Mouse (Mus musculus) liver, embryonic 14.5 days (tissue): ENCODE measurements around the gene Hcar2. TPM values are rescaled to one million over a fixed set of nuclear protein-coding genes. Genes with fewer than 3 reads are reported as not detected.
A peak's percentile ranks its signal among the peaks of the same experiment; 100 is the strongest.

Experiments used
- ATAC-seq: fragments of 200-750 bp; cut with Nextera tagmentation; 2 replicates; pipeline ENCODE4 v1.8.0; 2017; ENCODE audit warnings: moderate number of reproducible peaks, mild to moderate bottlenecking, moderate library complexity; ENCODE audit not compliant: insufficient read depth
- DNase-seq, 3 experiments: peaks; one replicate each; pipeline ENCODE4 v3.0.0-alpha.2; 2012 to 2013; ENCODE audit warnings: low read depth in 3 of 3, low spot score in 3 of 3
- H3K27ac ChIP-seq: fragments of 300-500 bp; sonication (generic); 2 replicates; pipeline ENCODE4 v1.5.1; 2014; ENCODE audit warnings: moderate library complexity, mild to moderate bottlenecking, control low read depth, inconsistent platforms
- H3K27me3 ChIP-seq: fragments of 300-500 bp; sonication (generic); 2 replicates; pipeline ENCODE4 v1.6.1; 2014; ENCODE audit warnings: mild to moderate bottlenecking, low read length, moderate library complexity; ENCODE audit not compliant: control insufficient read depth, insufficient read depth
- H3K36me3 ChIP-seq: fragments of 300-500 bp; sonication (generic); replicated peaks from 2 replicates; pipeline ENCODE4 v1.6.1; 2014; ENCODE audit warnings: low read depth; ENCODE audit not compliant: control insufficient read depth, insufficient read depth
- H3K4me1 ChIP-seq, 2 experiments: fragments of 200-500 bp in 1 of 2; fragments of 300-500 bp in 1 of 2; sonication (generic) in 1 of 2; replicated peaks; 2 replicates each; pipeline ENCODE4 v1.6.1; 2012 to 2014; ENCODE audit warnings: antibody characterized with exemption in 1 of 2, inconsistent platforms in 1 of 2, low read length in 1 of 2; ENCODE audit not compliant: control insufficient read depth in 2 of 2, insufficient read depth in 2 of 2
- H3K4me2 ChIP-seq: fragments of 300-500 bp; sonication (generic); 2 replicates; pipeline ENCODE4 v1.6.1; 2014; ENCODE audit warnings: low read depth, mild to moderate bottlenecking, control low read depth, moderate library complexity
- H3K4me3 ChIP-seq, 2 experiments: fragments of 200-500 bp in 1 of 2; fragments of 300-500 bp in 1 of 2; sonication (generic) in 1 of 2; 2 replicates each; pipeline ENCODE4 v1.5.1; 2012 to 2014; ENCODE audit warnings: low read depth in 2 of 2, low read length in 2 of 2, mild to moderate bottlenecking in 2 of 2, control low read depth in 1 of 2, inconsistent platforms in 1 of 2, moderate library complexity in 1 of 2; ENCODE audit not compliant: insufficient read depth in 1 of 2
- H3K9ac ChIP-seq: fragments of 300-500 bp; sonication (generic); replicated peaks from 2 replicates; pipeline ENCODE4 v1.6.1; 2014; ENCODE audit warnings: mild to moderate bottlenecking, control low read depth, moderate library complexity
- H3K9me3 ChIP-seq: fragments of 300-500 bp; sonication (generic); 2 replicates; pipeline ENCODE4 v1.6.1; 2016; ENCODE audit warnings: low read length, mixed read lengths; ENCODE audit not compliant: control insufficient read depth
- CTCF ChIP-seq: IDR thresholded peaks from 2 replicates; pipeline ENCODE4 v1.5.1; 2016; ENCODE audit warnings: antibody characterized with exemption, low read depth, control low read depth
- EP300 ChIP-seq: IDR thresholded peaks from 2 replicates; pipeline ENCODE4 v1.6.1; 2016; ENCODE audit warnings: antibody characterized with exemption, low read depth
- WGBS: fragments of 180-500 bp; shearing (Covaris S2); extraction: QIAGEN DNeasy Blood & Tissue Kit; methylation state at CpG from one replicate; pipeline ENCODE4 v1.1.7; 2014; ENCODE audit not compliant: insufficient replicate concordance; 5-methylcytosine and 5-hydroxymethylcytosine counted together
- polyA plus RNA-seq, 2 experiments: library from polyadenylated mRNA; depleted of rRNA in 1 of 2; stranded (reverse) in 1 of 2; unstranded in 1 of 2; fragments of >200 nt; fragmentation: Nextera tagmentation in 1 of 2; extraction: Ambion mirVana in 1 of 2; gene quantifications; 2 replicates each; pipeline versions ENCODE4 v1.2.1 to v1.2.3; 2012 to 2014

Hcar2 gene
- polyA plus RNA-seq, 2 experiments, result 0.20 to 0.42 TPM

GRCm38 (mm10) chr5:123821264-123821571, 44.1 kb downstream of the Hcar2 start:
- no peaks in the 10 kb centered on the region for H3K27me3 ChIP-seq
- H3K9me3 ChIP-seq, result no peaks in the 10 kb centered on the region
- no peak overlapping the region for H3K27ac ChIP-seq
- H3K4me2 ChIP-seq, result no peak overlapping the region
- H3K4me1 ChIP-seq, result no peaks in the 10 kb centered on the region
- no peak for TF ChIP-seq EP300
- no peak for TF ChIP-seq CTCF
- ATAC-seq (no peak), DNase-seq (no peak)
- H3K36me3 ChIP-seq, result peaks cover 19% of the 10 kb centered on the region
- WGBS, result 84% methylated on average over 3 of the region's 3 CpGs
- no peak overlapping the region for H3K4me3 ChIP-seq
- H3K9ac ChIP-seq, result no peak overlapping the region

GRCm38 (mm10) chr5:123820501-123821263, 44.6 kb downstream of the Hcar2 start:
- TF ChIP-seq EP300 (no peak), CTCF (0 out of 2 replicates have a peak, but pooled peaks have one; percentile 42)
- WGBS, result 83% methylated on average over 9 of the region's 9 CpGs
- DNase-seq (peak in 1 of 3 experiments; percentile 10), ATAC-seq (no peak)
- peaks cover 22% of the 10 kb centered on the region for H3K36me3 ChIP-seq
- no peak overlapping the region for H3K4me2 ChIP-seq
- no peaks in the 10 kb centered on the region for H3K9me3 ChIP-seq
- no peaks in the 10 kb centered on the region for H3K4me1 ChIP-seq
- no peak overlapping the region for H3K27ac ChIP-seq
- H3K9ac ChIP-seq, result no peak overlapping the region
- H3K27me3 ChIP-seq, result no peaks in the 10 kb centered on the region
- H3K4me3 ChIP-seq, result no peak overlapping the region

GRCm38 (mm10) chr5:123818941-123819577, 46.2 kb downstream of the Hcar2 start:
- WGBS, result 88% methylated on average over 19 of the region's 19 CpGs

GRCm38 (mm10) chr5:123816891-123817290, 48.4 kb downstream of the Hcar2 start:
- Histone ChIP-seq H3K4me2 (no peak overlapping the region), H3K9me3 (no peaks in the 10 kb centered on the region), H3K36me3 (peaks cover 44% of the 10 kb centered on the region), H3K4me1 (no peaks in the 10 kb centered on the region), H3K4me3 (no peak overlapping the region), H3K27ac (no peak overlapping the region), H3K27me3 (no peaks in the 10 kb centered on the region), H3K9ac (no peak overlapping the region)
- DNase-seq, result no peak
- ATAC-seq, result no peak
- TF ChIP-seq EP300, result no peak
- no peak for TF ChIP-seq CTCF
- WGBS, result 81% methylated on average over 7 of the region's 7 CpGs

More at GRCm38 (mm10) chr5:123818941-123819577, 46.2 kb downstream of the Hcar2 start:
- Histone ChIP-seq H3K27ac (no peak overlapping the region), H3K9ac (no peak overlapping the region), H3K36me3 (peaks cover 34% of the 10 kb centered on the region), H3K4me1 (no peaks in the 10 kb centered on the region), H3K27me3 (no peaks in the 10 kb centered on the region), H3K9me3 (no peaks in the 10 kb centered on the region), H3K4me2 (no peak overlapping the region), H3K4me3 (no peak overlapping the region)
- TF ChIP-seq CTCF, result no peak
- TF ChIP-seq EP300, result no peak
- no peak for ATAC-seq
- no peak for DNase-seq

Other genes starting within 250 kb of the Hcar2 start
- gene Clip1, start 180.9 kb downstream of the Hcar2 start, polyA plus RNA-seq (2012; rRNA removed), result 3.9 and 6.1 TPM in 2 replicates
- gene Clip1, start 180.9 kb downstream of the Hcar2 start, polyA plus RNA-seq (2014; fragmentation: Nextera tagmentation; extraction: Ambion mirVana), result 6.6 and 9.1 TPM in 2 replicates
- gene Zcchc8, start 144.4 kb downstream of the Hcar2 start, polyA plus RNA-seq (2012; rRNA removed), result 22.7 and 24.2 TPM in 2 replicates
- gene Zcchc8, start 144.4 kb downstream of the Hcar2 start, polyA plus RNA-seq (2014; fragmentation: Nextera tagmentation; extraction: Ambion mirVana), result 30.0 and 33.5 TPM in 2 replicates
- 14.9 and 34.7 TPM in 2 replicates for gene Rsrc2, start 116.1 kb downstream of the Hcar2 start, polyA plus RNA-seq (2012; rRNA removed)
- gene Rsrc2, start 116.1 kb downstream of the Hcar2 start, polyA plus RNA-seq (2014; fragmentation: Nextera tagmentation; extraction: Ambion mirVana), result 36.7 and 38.9 TPM in 2 replicates
- gene Kntc1, start 115.8 kb downstream of the Hcar2 start, polyA plus RNA-seq (2012; rRNA removed), result 14.5 and 21.0 TPM in 2 replicates
- gene Kntc1, start 115.8 kb downstream of the Hcar2 start, polyA plus RNA-seq (2014; fragmentation: Nextera tagmentation; extraction: Ambion mirVana), result 22.2 and 27.9 TPM in 2 replicates
- gene Hcar1, start 14.5 kb upstream of the Hcar2 start, polyA plus RNA-seq (2012; rRNA removed), result 0.06 and 0.08 TPM in 2 replicates
- 0.08 and 0.10 TPM in 2 replicates for gene Hcar1, start 14.5 kb upstream of the Hcar2 start, polyA plus RNA-seq (2014; fragmentation: Nextera tagmentation; extraction: Ambion mirVana)
- 8.8 and 17.5 TPM in 2 replicates for gene Denr, start 41.7 kb upstream of the Hcar2 start, polyA plus RNA-seq (2012; rRNA removed)
- 43.0 and 50.0 TPM in 2 replicates for gene Denr, start 41.7 kb upstream of the Hcar2 start, polyA plus RNA-seq (2014; fragmentation: Nextera tagmentation; extraction: Ambion mirVana)
- 0.14 and 0.63 TPM in 2 replicates for gene Gm43518, start 61.9 kb upstream of the Hcar2 start, polyA plus RNA-seq (2012; rRNA removed)
- 0.60 TPM in 1 of 2 replicates, not detected in the other for gene Gm43518, start 61.9 kb upstream of the Hcar2 start, polyA plus RNA-seq (2014; fragmentation: Nextera tagmentation; extraction: Ambion mirVana)
- gene Ccdc62, start 65.2 kb upstream of the Hcar2 start, polyA plus RNA-seq (2012; rRNA removed), result 2.0 and 2.7 TPM in 2 replicates
- gene Ccdc62, start 65.2 kb upstream of the Hcar2 start, polyA plus RNA-seq (2014; fragmentation: Nextera tagmentation; extraction: Ambion mirVana), result 3.4 and 3.7 TPM in 2 replicates
- gene Hip1r, start 108.1 kb upstream of the Hcar2 start, polyA plus RNA-seq (2012; rRNA removed), result 6.4 and 7.6 TPM in 2 replicates
- gene Hip1r, start 108.1 kb upstream of the Hcar2 start, polyA plus RNA-seq (2014; fragmentation: Nextera tagmentation; extraction: Ambion mirVana), result 6.2 and 7.2 TPM in 2 replicates
- gene Vps37b, start 166.8 kb upstream of the Hcar2 start, polyA plus RNA-seq (2012; rRNA removed), result 11.3 and 11.5 TPM in 2 replicates
- 8.8 and 12.6 TPM in 2 replicates for gene Vps37b, start 166.8 kb upstream of the Hcar2 start, polyA plus RNA-seq (2014; fragmentation: Nextera tagmentation; extraction: Ambion mirVana)
- gene Abcb9, start 230.3 kb upstream of the Hcar2 start, polyA plus RNA-seq (2012; rRNA removed), result 2.9 and 3.1 TPM in 2 replicates
- gene Abcb9, start 230.3 kb upstream of the Hcar2 start, polyA plus RNA-seq (2014; fragmentation: Nextera tagmentation; extraction: Ambion mirVana), result 2.6 and 3.6 TPM in 2 replicates
- gene Ogfod2, start 246.8 kb upstream of the Hcar2 start, polyA plus RNA-seq (2012; rRNA removed), result 10.0 and 12.5 TPM in 2 replicates
- gene Ogfod2, start 246.8 kb upstream of the Hcar2 start, polyA plus RNA-seq (2014; fragmentation: Nextera tagmentation; extraction: Ambion mirVana), result 10.1 and 10.9 TPM in 2 replicates